Mouse (Mus musculus): ENCODE results near the gene Gm45799. TPM values are rescaled to one million over a fixed set of nuclear protein-coding genes. Genes with fewer than 3 reads are reported as not detected.

Gm45799 gene
- 20.5 and 21.7 TPM in 2 replicates for polyA plus RNA-seq (2014; fragmentation: Nextera tagmentation; extraction: Ambion mirVana)

GRCm38 (mm10) chr7:105640233-105640893 lies at the start of gene Gm45799, which contains the start of gene Arfip2:
TSS of gene Gm45799 (plus strand) at chr7:105640552.
TSS of gene Arfip2 (minus strand) at chr7:105640416.
- peak; percentile 99 for DNase-seq (ENCODE audit: low spot score)
- WGBS, result under 1% methylated on average over 45 of the region's 45 CpGs
- peak; percentile 97 for ATAC-seq (ENCODE audit: low FRiP score)

GRCm38 (mm10) chr7:105602860-105603623 lies 37.3 kb upstream of the Gm45799 start:
- DNase-seq (ENCODE audit: low spot score) (peak; percentile 61), ATAC-seq (ENCODE audit: low FRiP score) (peak; percentile 46; the same call in 1 of the 2 replicates)
- no peak overlapping the region for H3K4me3 ChIP-seq (replicated peaks; ENCODE audit: low read length)
- no peak overlapping the region for H3K4me2 ChIP-seq (replicated peaks)
- 35% methylated on average over 9 of the region's 9 CpGs for WGBS
- H3K27me3 ChIP-seq (ENCODE audit: control insufficient read depth, insufficient read depth, low read length), result no peaks in the 10 kb centered on the region
- H3K4me1 ChIP-seq (replicated peaks; ENCODE audit: control insufficient read depth, insufficient read depth, low read length), result no peaks in the 10 kb centered on the region
- H3K36me3 ChIP-seq (replicated peaks; ENCODE audit: control insufficient read depth, insufficient read depth), result no peaks in the 10 kb centered on the region
- no peaks in the 10 kb centered on the region for H3K9me3 ChIP-seq (ENCODE audit: control insufficient read depth, low read length)
- no peak overlapping the region for H3K27ac ChIP-seq
- H3K9ac ChIP-seq, result no peak overlapping the region

More at GRCm38 (mm10) chr7:105640233-105640893, at the start of gene Gm45799, which contains the start of gene Arfip2:
- Histone ChIP-seq H3K27me3 (ENCODE audit: control insufficient read depth, insufficient read depth, low read length) (no peaks in the 10 kb centered on the region), H3K27ac (peak within 1 kb of the TSS; percentile 73), H3K4me1 (replicated peaks; ENCODE audit: control insufficient read depth, insufficient read depth, low read length) (peaks cover 22% of the 10 kb centered on the region), H3K36me3 (replicated peaks; ENCODE audit: control insufficient read depth, insufficient read depth) (peaks cover 34% of the 10 kb centered on the region), H3K4me2 (replicated peaks) (peak within 1 kb of the TSS; percentile 82), H3K4me3 (replicated peaks; ENCODE audit: low read length) (peak within 1 kb of the TSS; percentile 46), H3K9me3 (ENCODE audit: control insufficient read depth, low read length) (no peaks in the 10 kb centered on the region), H3K9ac (peak within 1 kb of the TSS; percentile 78)

- Histone ChIP-seq H3K4me1 (replicated peaks; ENCODE audit: control insufficient read depth, insufficient read depth, low read length) (no peaks in the 10 kb centered on the region), H3K27me3 (ENCODE audit: control insufficient read depth, insufficient read depth, low read length) (no peaks in the 10 kb centered on the region), H3K9ac (no peak overlapping the region), H3K27ac (no peak overlapping the region), H3K4me2 (replicated peaks) (no peak overlapping the region), H3K9me3 (ENCODE audit: control insufficient read depth, low read length) (no peaks in the 10 kb centered on the region), H3K36me3 (replicated peaks; ENCODE audit: control insufficient read depth, insufficient read depth) (peaks cover 38% of the 10 kb centered on the region), H3K4me3 (replicated peaks; ENCODE audit: low read length) (no peak overlapping the region)
- WGBS, result 91% methylated on average over 3 of the region's 3 CpGs
- ATAC-seq (ENCODE audit: low FRiP score) (no peak), DNase-seq (ENCODE audit: low spot score) (no peak)
Observed at GRCm38 (mm10) chr7:105608467-105608866, 31.9 kb upstream of the Gm45799 start.

- Histone ChIP-seq H3K4me2 (replicated peaks) (no peak overlapping the region), H3K9me3 (ENCODE audit: control insufficient read depth, low read length) (no peaks in the 10 kb centered on the region), H3K36me3 (replicated peaks; ENCODE audit: control insufficient read depth, insufficient read depth) (peaks cover 71% of the 10 kb centered on the region), H3K27me3 (ENCODE audit: control insufficient read depth, insufficient read depth, low read length) (no peaks in the 10 kb centered on the region), H3K9ac (no peak overlapping the region), H3K27ac (no peak overlapping the region), H3K4me3 (replicated peaks; ENCODE audit: low read length) (no peak overlapping the region), H3K4me1 (replicated peaks; ENCODE audit: control insufficient read depth, insufficient read depth, low read length) (no peaks in the 10 kb centered on the region)
- no peak for DNase-seq (ENCODE audit: low spot score)
- 96% methylated on average over 1 of the region's 1 CpGs for WGBS
- no peak for ATAC-seq (ENCODE audit: low FRiP score)
Observed at GRCm38 (mm10) chr7:105611767-105612166, 28.6 kb upstream of the Gm45799 start.

GRCm38 (mm10) chr7:105614400-105614799 lies 26.0 kb upstream of the Gm45799 start:
- no peaks in the 10 kb centered on the region for H3K27me3 ChIP-seq (ENCODE audit: control insufficient read depth, insufficient read depth, low read length)
- H3K9me3 ChIP-seq (ENCODE audit: control insufficient read depth, low read length), result no peaks in the 10 kb centered on the region
- no peak overlapping the region for H3K4me3 ChIP-seq (replicated peaks; ENCODE audit: low read length)
- no peak for ATAC-seq (ENCODE audit: low FRiP score)
- no peak overlapping the region for H3K4me2 ChIP-seq (replicated peaks)
- H3K9ac ChIP-seq, result no peak overlapping the region
- no peak for DNase-seq (ENCODE audit: low spot score)
- peaks cover 98% of the 10 kb centered on the region for H3K36me3 ChIP-seq (replicated peaks; ENCODE audit: control insufficient read depth, insufficient read depth)
- no peaks in the 10 kb centered on the region for H3K4me1 ChIP-seq (replicated peaks; ENCODE audit: control insufficient read depth, insufficient read depth, low read length)
- 96% methylated on average over 1 of the region's 1 CpGs for WGBS
- no peak overlapping the region for H3K27ac ChIP-seq

GRCm38 (mm10) chr7:105615720-105616119 lies 24.6 kb upstream of the Gm45799 start:
- Histone ChIP-seq H3K27ac (no peak overlapping the region), H3K9me3 (ENCODE audit: control insufficient read depth, low read length) (no peaks in the 10 kb centered on the region), H3K9ac (no peak overlapping the region), H3K27me3 (ENCODE audit: control insufficient read depth, insufficient read depth, low read length) (no peaks in the 10 kb centered on the region), H3K4me2 (replicated peaks) (no peak overlapping the region), H3K4me3 (replicated peaks; ENCODE audit: low read length) (no peak overlapping the region), H3K36me3 (replicated peaks; ENCODE audit: control insufficient read depth, insufficient read depth) (peaks cover 99% of the 10 kb centered on the region), H3K4me1 (replicated peaks; ENCODE audit: control insufficient read depth, insufficient read depth, low read length) (no peaks in the 10 kb centered on the region)
- DNase-seq (ENCODE audit: low spot score), result no peak
- 100% methylated on average over 1 of the region's 1 CpGs for WGBS
- ATAC-seq (ENCODE audit: low FRiP score), result no peak

- Histone ChIP-seq H3K9ac (no peak overlapping the region), H3K4me2 (replicated peaks) (no peak overlapping the region), H3K27ac (no peak overlapping the region), H3K4me3 (replicated peaks; ENCODE audit: low read length) (no peak overlapping the region), H3K27me3 (ENCODE audit: control insufficient read depth, insufficient read depth, low read length) (no peaks in the 10 kb centered on the region), H3K36me3 (replicated peaks; ENCODE audit: control insufficient read depth, insufficient read depth) (peaks cover 99% of the 10 kb centered on the region), H3K9me3 (ENCODE audit: control insufficient read depth, low read length) (no peaks in the 10 kb centered on the region), H3K4me1 (replicated peaks; ENCODE audit: control insufficient read depth, insufficient read depth, low read length) (no peaks in the 10 kb centered on the region)
- ATAC-seq (ENCODE audit: low FRiP score) (no peak), DNase-seq (ENCODE audit: low spot score) (no peak)
- 95% methylated on average over 6 of the region's 6 CpGs for WGBS
Observed at GRCm38 (mm10) chr7:105616561-105616960, 23.8 kb upstream of the Gm45799 start.

- peaks cover 99% of the 10 kb centered on the region for H3K36me3 ChIP-seq (replicated peaks; ENCODE audit: control insufficient read depth, insufficient read depth)
- H3K9me3 ChIP-seq (ENCODE audit: control insufficient read depth, low read length), result no peaks in the 10 kb centered on the region
Observed at GRCm38 (mm10) chr7:105617810-105618209, 22.5 kb upstream of the Gm45799 start.

GRCm38 (mm10) chr7:105619701-105620100 lies 20.7 kb upstream of the Gm45799 start:
- H3K27me3 ChIP-seq (ENCODE audit: control insufficient read depth, insufficient read depth, low read length), result no peaks in the 10 kb centered on the region
- peaks cover 99% of the 10 kb centered on the region for H3K36me3 ChIP-seq (replicated peaks; ENCODE audit: control insufficient read depth, insufficient read depth)
- no peak overlapping the region for H3K4me3 ChIP-seq (replicated peaks; ENCODE audit: low read length)
- no peak for ATAC-seq (ENCODE audit: low FRiP score)
- no peak overlapping the region for H3K27ac ChIP-seq
- no peaks in the 10 kb centered on the region for H3K4me1 ChIP-seq (replicated peaks; ENCODE audit: control insufficient read depth, insufficient read depth, low read length)
- H3K9ac ChIP-seq, result no peak overlapping the region
- 87% methylated on average over 3 of the region's 3 CpGs for WGBS
- DNase-seq (ENCODE audit: low spot score), result no peak
- H3K9me3 ChIP-seq (ENCODE audit: control insufficient read depth, low read length), result no peaks in the 10 kb centered on the region
- no peak overlapping the region for H3K4me2 ChIP-seq (replicated peaks)

More at GRCm38 (mm10) chr7:105617810-105618209, 22.5 kb upstream of the Gm45799 start:
- DNase-seq (ENCODE audit: low spot score), result no peak
- Histone ChIP-seq H3K4me1 (replicated peaks; ENCODE audit: control insufficient read depth, insufficient read depth, low read length) (no peaks in the 10 kb centered on the region), H3K27me3 (ENCODE audit: control insufficient read depth, insufficient read depth, low read length) (no peaks in the 10 kb centered on the region), H3K4me2 (replicated peaks) (no peak overlapping the region), H3K4me3 (replicated peaks; ENCODE audit: low read length) (no peak overlapping the region), H3K27ac (no peak overlapping the region), H3K9ac (no peak overlapping the region)
- ATAC-seq (ENCODE audit: low FRiP score), result no peak
- 96% methylated on average over 22 of the region's 22 CpGs for WGBS

All from hindbrain, embryonic 14.5 days (tissue).